Mouse (Mus musculus): Measurements from ENCODE around the gene Cyp1b1. TPM values are rescaled to one million over a fixed set of nuclear protein-coding genes. Genes with fewer than 3 reads are reported as not detected.

Gene Cyp1b1
- polyA plus RNA-seq, 1 experiment from 2014 or later = 2.1 TPM

DNA sequence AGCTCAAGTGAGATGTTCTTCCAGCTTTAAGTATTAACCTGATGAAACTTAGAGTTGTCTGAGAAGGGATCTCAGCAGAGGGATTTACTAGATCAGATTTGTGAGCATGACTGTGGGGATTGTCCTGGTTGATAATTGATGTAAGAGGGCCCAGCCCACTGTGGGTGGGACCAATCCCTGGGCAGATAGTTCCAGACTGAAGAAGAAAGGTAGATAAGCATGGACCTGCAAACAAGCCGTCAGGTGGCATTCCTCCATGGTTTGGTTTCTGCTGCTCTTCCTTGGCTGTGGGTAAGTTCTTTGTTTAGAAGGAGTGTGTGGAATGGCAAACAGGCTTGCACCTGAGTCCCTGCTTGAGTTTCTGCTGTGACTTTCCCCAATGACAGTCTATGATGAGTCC lies 61.7 kb downstream of the Cyp1b1 start:
- Histone ChIP-seq H3K9me3 (replicated peaks; ENCODE audit: control insufficient read depth, low read length) (no peaks in the 10 kb centered on the region), H3K9ac (ENCODE audit: low read depth, low read length) (no peak overlapping the region), H3K27me3 (ENCODE audit: control insufficient read depth, insufficient read depth, low read length) (no peaks in the 10 kb centered on the region), H3K36me3 (ENCODE audit: control insufficient read depth, insufficient read depth, low read length) (no peaks in the 10 kb centered on the region), H3K27ac (ENCODE audit: low read depth, low read length) (no peak overlapping the region), H3K4me1 (ENCODE audit: control insufficient read depth, insufficient read depth, low read length) (0 out of 2 replicates have a peak, but pooled peaks cover 3% of the 10 kb centered on the region), H3K4me2 (no peak overlapping the region), H3K4me3 (ENCODE audit: low read depth, low read length) (no peak overlapping the region)
- WGBS (ENCODE audit: insufficient replicate concordance) = 62% methylated on average over 1 of the region's 1 CpGs
- ATAC-seq (replicated peaks; ENCODE audit: insufficient number of reproducible peaks, low FRiP score, low TSS enrichment) = no peak

Other genes with a start within 250 kb of the Cyp1b1 start
- gene Rmdn2, start 103.2 kb downstream of the Cyp1b1 start, polyA plus RNA-seq (2014; fragmentation: Nextera tagmentation; extraction: Ambion mirVana) = 18.0 and 20.2 TPM in 2 replicates
- gene Atl2, start 181.1 kb upstream of the Cyp1b1 start, polyA plus RNA-seq (2014; fragmentation: Nextera tagmentation; extraction: Ambion mirVana) = 31.0 and 37.6 TPM in 2 replicates

All from heart, embryonic 11.5 days (tissue).